Mouse (Mus musculus): ENCODE measurements around the gene Robo1. TPM values are rescaled to one million over a fixed set of nuclear protein-coding genes. Genes with fewer than 3 reads are reported as not detected.
A peak's percentile ranks its signal among the peaks of the same experiment; 100 is the strongest.

The Robo1 gene
- polyA plus RNA-seq, 1 experiment from 2014 or later, result 30.6 TPM

DNA sequence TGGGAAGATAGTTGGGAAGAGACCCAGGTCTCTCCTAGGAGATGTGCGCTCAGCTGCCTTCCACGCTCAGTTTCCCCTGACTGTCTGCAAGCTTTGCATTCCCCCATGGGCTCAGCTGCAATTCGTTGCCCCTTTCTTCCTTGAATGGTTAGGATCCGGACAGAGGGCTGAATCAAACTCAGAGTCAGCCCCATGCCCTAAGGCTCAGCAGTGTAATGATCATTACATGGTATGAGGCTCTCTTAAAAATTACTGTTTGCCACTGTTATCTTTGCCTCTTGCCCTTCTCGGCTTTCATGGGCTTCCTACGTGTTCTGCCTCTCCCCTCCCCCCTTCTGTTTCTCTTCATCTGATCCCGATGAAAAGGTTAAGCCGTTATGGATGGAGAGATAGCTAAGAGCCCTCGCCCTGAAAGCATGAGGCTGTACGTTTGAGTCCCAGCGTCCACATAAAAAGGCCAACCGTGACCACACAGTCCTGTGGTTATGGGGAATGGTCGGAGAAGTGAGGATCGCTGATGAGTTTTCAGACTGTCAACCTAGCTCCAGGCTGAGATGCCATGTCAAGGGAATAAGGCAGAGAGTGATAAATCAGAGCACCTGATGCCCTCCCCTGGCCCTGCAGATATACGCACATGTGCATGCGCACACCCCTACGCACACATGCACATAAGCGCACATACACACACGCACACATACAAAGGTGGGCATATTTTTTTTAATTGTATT lies 668.9 kb downstream of the Robo1 start:
- Histone ChIP-seq H3K4me3 (no peak overlapping the region), H3K36me3 (peaks cover 4% of the 10 kb centered on the region; the same call in 1 of the 2 replicates), H3K9me3 (no peaks in the 10 kb centered on the region), H3K4me1 (peaks cover 6% of the 10 kb centered on the region; the same call in 1 of the 2 replicates), H3K27me3 (ENCODE audit: insufficient read depth, poor library complexity, severe bottlenecking) (no peaks in the 10 kb centered on the region), H3K27ac (no peak overlapping the region)
- no peak for DNase-seq (ENCODE audit: low spot score)
- 71% methylated on average over 19 of the region's 19 CpGs for WGBS

DNA sequence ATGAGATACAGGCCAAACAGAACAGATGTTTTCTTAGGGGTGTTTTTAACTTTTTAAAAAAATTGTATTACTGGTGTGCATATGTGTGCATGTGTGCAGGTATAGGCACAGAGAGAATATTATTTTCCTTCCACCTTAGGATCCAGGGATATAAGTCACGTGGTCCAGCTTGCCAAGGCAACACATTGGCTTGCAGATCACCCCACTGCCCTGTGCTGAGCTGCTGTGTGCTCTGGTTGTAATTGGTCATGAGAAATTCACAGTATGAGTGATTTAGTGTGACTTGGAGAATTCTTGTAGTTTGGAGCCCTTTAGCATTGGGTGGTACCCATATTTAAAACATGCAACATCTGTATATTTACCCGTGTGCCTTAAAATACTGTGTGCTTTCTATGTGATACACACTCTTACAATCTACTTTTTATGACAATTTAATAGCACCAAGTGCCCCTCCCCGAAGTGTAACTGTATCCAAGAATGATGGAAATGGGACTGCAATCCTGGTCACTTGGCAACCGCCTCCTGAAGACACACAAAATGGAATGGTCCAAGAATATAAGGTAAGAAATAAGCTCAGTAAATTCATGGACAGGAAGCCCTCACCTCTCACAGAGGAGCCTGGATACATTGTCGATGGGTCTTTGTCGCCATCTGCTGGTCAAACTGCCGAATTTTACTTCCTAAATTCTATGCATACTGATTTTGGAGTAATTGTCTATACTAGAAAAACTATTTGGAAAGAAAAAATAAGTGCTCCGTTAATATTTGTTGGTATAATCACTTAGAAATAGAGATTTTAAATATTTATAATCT lies 671.5 kb downstream of the Robo1 start:
- 31% methylated on average over 8 of the region's 8 CpGs for WGBS
- Histone ChIP-seq H3K27ac (no peak overlapping the region), H3K36me3 (no peaks in the 10 kb centered on the region), H3K27me3 (ENCODE audit: insufficient read depth, poor library complexity, severe bottlenecking) (no peaks in the 10 kb centered on the region), H3K4me1 (peaks cover 6% of the 10 kb centered on the region; the same call in 1 of the 2 replicates), H3K9me3 (no peaks in the 10 kb centered on the region), H3K4me3 (no peak overlapping the region)
- DNase-seq (ENCODE audit: low spot score), result peak; percentile 82

DNA sequence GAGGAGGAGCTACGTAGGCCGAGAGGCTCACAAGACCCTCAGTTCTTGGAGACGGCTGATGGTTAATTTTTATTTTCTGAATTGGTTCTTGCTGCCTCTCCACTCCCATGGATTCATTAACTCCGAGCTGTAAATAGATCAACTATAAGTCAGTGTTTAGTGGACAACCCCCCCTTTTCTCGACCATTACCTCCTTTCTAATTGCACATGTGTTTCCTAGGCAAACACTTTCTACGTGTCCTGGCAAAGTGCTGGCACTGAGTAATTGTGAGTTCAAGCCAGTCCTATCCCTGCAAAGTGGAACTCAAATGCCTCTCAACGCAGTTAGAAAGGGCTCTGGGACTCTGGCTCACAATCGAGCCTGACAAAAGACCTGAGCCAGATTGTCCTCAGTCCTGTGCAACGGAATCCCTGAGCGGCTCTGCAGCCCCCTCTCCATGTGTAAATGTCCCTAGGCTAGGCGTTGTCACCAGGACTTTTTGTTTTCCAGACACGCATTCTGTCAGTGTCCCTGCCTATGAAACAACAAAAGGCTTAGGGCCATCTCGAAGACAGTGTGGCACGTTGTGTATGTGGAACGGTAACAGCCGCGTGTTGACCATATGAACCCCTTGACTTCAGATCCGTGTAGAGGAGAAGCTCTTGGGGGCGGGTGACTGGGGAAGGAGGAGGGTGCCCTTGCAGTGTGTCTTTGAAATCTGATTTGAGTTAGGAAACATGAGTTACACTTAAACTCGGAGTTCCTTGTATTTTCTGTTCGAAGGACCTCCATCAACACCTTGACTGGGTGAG lies 682.5 kb downstream of the Robo1 start:
- peaks cover 5% of the 10 kb centered on the region; the same call in 1 of the 2 replicates for H3K36me3 ChIP-seq
- H3K27me3 ChIP-seq (ENCODE audit: insufficient read depth, poor library complexity, severe bottlenecking), result no peaks in the 10 kb centered on the region
- H3K4me3 ChIP-seq, result no peak overlapping the region
- no peak for DNase-seq (ENCODE audit: low spot score)
- H3K4me1 ChIP-seq, result peaks cover 4% of the 10 kb centered on the region; the same call in 1 of the 2 replicates
- 88% methylated on average over 21 of the region's 21 CpGs for WGBS
- no peaks in the 10 kb centered on the region for H3K9me3 ChIP-seq
- H3K27ac ChIP-seq, result no peak overlapping the region

DNA sequence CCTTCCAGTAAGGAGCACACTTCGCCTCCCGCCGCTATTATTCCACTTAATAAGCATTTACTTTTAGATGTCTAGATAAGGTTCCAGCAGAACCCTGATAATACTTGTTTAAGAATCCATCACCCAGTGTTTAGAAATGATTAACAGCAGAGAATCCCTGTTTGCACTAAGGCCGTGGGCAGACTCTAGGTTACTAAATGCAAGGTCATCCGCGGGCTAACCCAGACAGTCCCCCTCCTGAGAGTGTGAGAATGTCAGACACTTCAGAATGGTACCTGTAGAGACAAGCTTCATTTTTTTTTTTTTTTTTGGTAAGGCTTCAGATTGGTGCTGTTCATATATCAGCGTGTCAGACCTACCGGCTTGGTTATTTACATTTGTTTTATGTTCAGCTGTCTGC lies 685.1 kb downstream of the Robo1 start:
- DNase-seq (ENCODE audit: low spot score), result no peak

DNA sequence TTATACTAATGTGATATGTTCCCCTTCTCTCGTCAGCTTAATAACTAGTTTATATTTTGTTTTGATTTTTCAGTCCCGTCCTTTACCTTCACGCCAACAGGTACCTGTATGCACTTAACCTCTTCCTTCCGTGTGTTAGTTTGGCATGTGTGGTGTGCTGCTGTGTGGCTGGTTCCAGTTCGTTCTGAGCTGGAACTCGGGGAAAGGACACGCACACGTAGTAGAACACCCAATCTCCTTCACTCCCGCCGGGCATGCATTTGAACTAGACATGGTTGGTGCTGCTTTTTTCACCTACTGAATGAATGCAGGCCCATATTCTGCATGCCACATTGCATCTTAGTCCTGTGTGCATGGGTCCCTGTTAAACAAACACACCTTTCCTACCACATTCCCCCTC lies 685.5 kb downstream of the Robo1 start:
- Histone ChIP-seq H3K4me3 (no peak overlapping the region), H3K9me3 (no peaks in the 10 kb centered on the region), H3K27ac (no peak overlapping the region), H3K36me3 (peaks cover 5% of the 10 kb centered on the region; the same call in 1 of the 2 replicates), H3K27me3 (ENCODE audit: insufficient read depth, poor library complexity, severe bottlenecking) (no peaks in the 10 kb centered on the region), H3K4me1 (peaks cover 5% of the 10 kb centered on the region; the same call in 1 of the 2 replicates)
- DNase-seq (ENCODE audit: low spot score), result no peak
- 82% methylated on average over 10 of the region's 10 CpGs for WGBS

More for the DNA sequence above, 685.1 kb downstream of the Robo1 start:
- H3K4me3 ChIP-seq, result no peak overlapping the region
- WGBS, result 63% methylated on average over 8 of the region's 8 CpGs
- H3K27ac ChIP-seq, result no peak overlapping the region
- H3K27me3 ChIP-seq (ENCODE audit: insufficient read depth, poor library complexity, severe bottlenecking), result no peaks in the 10 kb centered on the region
- H3K9me3 ChIP-seq, result no peaks in the 10 kb centered on the region
- peaks cover 4% of the 10 kb centered on the region; the same call in 1 of the 2 replicates for H3K4me1 ChIP-seq
- peaks cover 5% of the 10 kb centered on the region; the same call in 1 of the 2 replicates for H3K36me3 ChIP-seq

DNA sequence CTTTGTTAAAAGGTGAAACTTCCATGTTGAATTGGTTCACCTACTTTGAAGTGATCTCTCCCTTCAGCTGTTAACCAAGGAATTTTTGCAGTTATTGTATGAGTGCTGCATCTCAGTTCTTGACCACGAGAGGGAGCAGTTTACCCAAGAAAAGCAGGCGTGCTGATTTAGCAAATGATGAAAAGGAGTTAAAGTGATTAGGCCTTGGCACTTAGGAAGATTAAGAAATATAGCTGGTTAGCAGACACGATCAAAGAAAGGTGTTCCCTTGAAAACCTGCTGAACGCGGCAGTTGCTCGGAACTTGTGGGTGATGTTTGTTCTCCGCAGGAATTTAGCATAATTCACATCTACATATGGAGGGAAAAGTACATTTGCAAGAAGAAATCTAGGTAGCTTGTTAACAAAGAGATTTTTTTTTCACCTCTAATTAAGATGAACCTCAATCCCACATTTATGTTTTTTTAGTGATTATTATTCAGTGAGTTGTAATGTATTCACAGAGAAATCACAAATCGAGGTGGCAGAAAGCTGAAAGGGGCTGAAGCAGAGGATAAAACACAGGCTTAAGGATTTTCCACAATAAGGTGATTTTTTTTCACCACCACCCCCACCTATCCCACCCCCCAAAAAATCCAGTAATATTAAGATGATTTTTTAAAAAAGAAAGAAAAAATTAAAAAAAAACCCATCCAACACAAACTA lies 687.3 kb downstream of the Robo1 start:
- Histone ChIP-seq H3K9me3 (no peaks in the 10 kb centered on the region), H3K27me3 (ENCODE audit: insufficient read depth, poor library complexity, severe bottlenecking) (no peaks in the 10 kb centered on the region), H3K4me1 (peaks cover 13% of the 10 kb centered on the region; the same call in 1 of the 2 replicates), H3K4me3 (no peak overlapping the region), H3K27ac (no peak overlapping the region), H3K36me3 (peaks cover 5% of the 10 kb centered on the region; the same call in 1 of the 2 replicates)
- DNase-seq (ENCODE audit: low spot score), result no peak
- 36% methylated on average over 8 of the region's 8 CpGs for WGBS

DNA sequence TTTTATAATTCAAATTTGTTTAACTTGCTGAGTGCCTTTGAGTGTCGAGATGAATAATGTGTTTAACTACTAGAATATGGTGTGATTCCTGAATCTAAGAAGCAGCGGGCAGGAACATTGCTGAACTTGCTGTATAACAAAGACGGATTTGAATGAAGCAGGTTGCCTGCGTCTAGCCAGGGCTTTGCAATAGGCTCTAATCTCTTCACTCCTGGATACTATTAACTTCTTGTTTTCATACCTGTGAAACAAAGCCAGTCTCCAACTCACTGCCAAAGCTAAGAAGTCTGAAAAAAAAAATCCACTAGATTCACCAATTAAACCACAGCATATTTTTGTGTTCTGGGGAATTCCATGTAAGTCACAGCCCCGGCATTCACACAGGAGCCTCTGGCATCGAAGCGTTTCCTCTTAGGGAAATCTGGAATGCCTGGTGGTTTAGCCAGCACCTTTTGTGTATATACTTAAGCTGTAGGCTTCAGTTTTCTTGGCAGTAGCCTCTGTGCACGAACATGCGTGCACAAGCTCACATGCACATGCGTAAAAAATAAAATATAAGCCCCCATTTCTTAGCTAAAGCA lies 687.9 kb downstream of the Robo1 start:
- Histone ChIP-seq H3K27ac (no peak overlapping the region), H3K36me3 (no peaks in the 10 kb centered on the region), H3K27me3 (ENCODE audit: insufficient read depth, poor library complexity, severe bottlenecking) (no peaks in the 10 kb centered on the region), H3K4me3 (no peak overlapping the region), H3K9me3 (no peaks in the 10 kb centered on the region), H3K4me1 (peaks cover 13% of the 10 kb centered on the region; the same call in 1 of the 2 replicates)
- DNase-seq (ENCODE audit: low spot score), result no peak
- 80% methylated on average over 10 of the region's 10 CpGs for WGBS

DNA sequence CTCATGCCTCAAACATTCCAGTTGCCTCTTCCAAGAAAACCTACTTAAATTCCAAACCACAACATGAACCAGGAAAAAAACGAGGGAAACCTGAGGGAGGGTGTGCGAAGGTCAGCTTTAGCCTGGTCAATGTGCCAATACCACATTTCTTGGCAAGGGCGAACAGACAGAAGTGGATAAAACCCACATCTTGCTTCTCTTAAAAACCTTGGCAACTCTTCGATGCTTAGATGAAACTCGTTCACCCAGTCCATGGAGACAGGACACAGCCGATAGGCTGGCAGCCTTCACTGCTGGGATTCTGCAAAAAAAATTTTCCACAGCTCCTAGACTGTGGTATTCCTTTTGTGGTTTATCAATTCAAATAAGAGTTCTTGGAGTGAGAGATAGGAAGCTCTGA lies 690.6 kb downstream of the Robo1 start:
- 71% methylated on average over 6 of the region's 6 CpGs for WGBS
- Histone ChIP-seq H3K9me3 (no peaks in the 10 kb centered on the region), H3K27ac (no peak overlapping the region), H3K27me3 (ENCODE audit: insufficient read depth, poor library complexity, severe bottlenecking) (no peaks in the 10 kb centered on the region), H3K36me3 (no peaks in the 10 kb centered on the region), H3K4me1 (0 out of 2 replicates have a peak, but pooled peaks cover 13% of the 10 kb centered on the region), H3K4me3 (no peak overlapping the region)
- no peak for DNase-seq (ENCODE audit: low spot score)

DNA sequence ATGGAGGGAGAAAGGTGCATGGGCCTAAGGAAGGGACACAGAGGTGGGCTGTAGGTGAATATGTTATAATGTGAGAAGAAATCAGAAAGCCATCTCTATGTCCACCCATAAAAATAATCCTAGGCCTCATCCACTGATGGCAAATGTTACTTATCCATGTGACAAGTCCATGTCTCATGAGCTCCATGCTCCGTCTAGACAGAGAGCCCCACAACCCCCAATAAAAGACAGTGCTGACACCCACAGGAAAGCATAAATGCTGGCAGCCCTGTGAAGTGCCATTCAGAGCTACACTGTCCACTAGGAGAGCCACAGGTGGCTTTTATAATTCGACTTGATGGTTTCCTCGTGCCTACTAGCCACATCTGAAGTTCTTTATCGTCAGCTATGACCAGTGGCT lies 694.6 kb downstream of the Robo1 start:
- Histone ChIP-seq H3K4me1 (0 out of 2 replicates have a peak, but pooled peaks cover 8% of the 10 kb centered on the region), H3K4me3 (no peak overlapping the region), H3K27me3 (ENCODE audit: insufficient read depth, poor library complexity, severe bottlenecking) (no peaks in the 10 kb centered on the region), H3K36me3 (peaks cover 5% of the 10 kb centered on the region; the same call in 1 of the 2 replicates), H3K9me3 (no peaks in the 10 kb centered on the region), H3K27ac (no peak overlapping the region)
- WGBS, result 89% methylated on average over 4 of the region's 4 CpGs
- no peak for DNase-seq (ENCODE audit: low spot score)

DNA sequence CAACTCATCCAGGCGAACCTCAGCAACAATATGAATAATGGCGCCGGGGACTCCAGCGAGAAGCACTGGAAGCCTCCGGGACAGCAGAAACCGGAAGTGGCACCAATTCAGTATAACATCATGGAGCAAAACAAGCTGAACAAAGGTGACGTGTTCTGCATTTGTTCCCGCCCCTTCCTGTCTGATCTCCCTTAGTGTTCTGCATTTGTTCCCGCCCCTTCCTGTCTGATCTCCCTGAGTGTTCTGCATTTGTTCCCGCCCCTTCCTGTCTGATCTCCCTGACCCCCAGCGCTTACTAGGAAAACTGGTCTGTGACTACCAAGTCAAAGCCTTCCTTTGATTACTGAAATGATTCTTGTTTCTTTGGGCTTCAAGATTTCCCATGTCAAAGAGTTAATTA lies 696.5 kb downstream of the Robo1 start:
- Histone ChIP-seq H3K9me3 (no peaks in the 10 kb centered on the region), H3K27ac (no peak overlapping the region), H3K27me3 (ENCODE audit: insufficient read depth, poor library complexity, severe bottlenecking) (no peaks in the 10 kb centered on the region), H3K36me3 (peaks cover 5% of the 10 kb centered on the region; the same call in 1 of the 2 replicates), H3K4me3 (no peak overlapping the region), H3K4me1 (no peaks in the 10 kb centered on the region)
- 91% methylated on average over 11 of the region's 11 CpGs for WGBS
- DNase-seq (ENCODE audit: low spot score), result no peak

DNA sequence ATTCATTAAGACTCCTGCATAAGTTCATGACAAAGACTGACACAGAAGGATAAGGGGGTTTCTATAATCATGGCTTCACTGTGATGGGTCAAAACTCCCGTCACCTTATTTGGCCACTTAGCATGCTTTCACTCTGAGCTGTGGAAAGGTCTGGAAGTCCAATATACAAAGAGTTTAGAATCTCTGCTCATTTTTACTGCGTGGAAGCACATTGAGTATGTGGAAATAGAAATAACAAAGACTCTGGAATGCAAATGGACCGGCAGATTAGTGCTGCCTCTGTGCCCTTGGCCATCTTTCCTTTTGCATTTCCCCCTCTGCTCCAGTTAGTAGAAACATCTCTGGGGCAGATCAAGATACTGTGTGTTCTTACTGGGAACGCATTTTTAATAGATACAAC lies 697.7 kb downstream of the Robo1 start:
- Histone ChIP-seq H3K27me3 (ENCODE audit: insufficient read depth, poor library complexity, severe bottlenecking) (no peaks in the 10 kb centered on the region), H3K4me1 (no peaks in the 10 kb centered on the region), H3K27ac (no peak overlapping the region), H3K4me3 (no peak overlapping the region), H3K9me3 (no peaks in the 10 kb centered on the region), H3K36me3 (peaks cover 5% of the 10 kb centered on the region; the same call in 1 of the 2 replicates)
- WGBS, result 81% methylated on average over 4 of the region's 4 CpGs
- no peak for DNase-seq (ENCODE audit: low spot score)

DNA sequence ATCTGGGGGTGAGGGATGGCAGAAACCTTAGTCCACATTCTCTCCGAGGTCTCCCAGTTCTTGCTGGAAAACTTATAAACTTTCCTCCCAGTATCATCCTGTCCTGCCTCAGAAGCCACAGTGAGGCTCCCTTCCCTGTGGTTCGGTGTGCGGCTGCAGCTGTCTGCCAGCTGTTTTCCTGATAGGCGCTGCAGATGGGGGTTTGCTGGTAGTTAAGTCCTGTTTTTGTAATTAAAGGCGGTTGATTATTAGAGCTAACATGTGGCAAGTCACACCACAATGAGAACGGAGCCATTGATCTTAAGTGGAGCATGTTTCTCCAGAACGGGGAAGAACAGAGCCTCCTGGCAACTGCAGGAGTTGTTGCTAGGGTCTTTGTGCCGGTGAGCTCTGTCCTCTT lies 699.3 kb downstream of the Robo1 start:
- H3K36me3 ChIP-seq, result peaks cover 5% of the 10 kb centered on the region; the same call in 1 of the 2 replicates
- H3K27me3 ChIP-seq (ENCODE audit: insufficient read depth, poor library complexity, severe bottlenecking), result no peaks in the 10 kb centered on the region
- no peak for DNase-seq (ENCODE audit: low spot score)
- H3K27ac ChIP-seq, result no peak overlapping the region
- H3K4me3 ChIP-seq, result no peak overlapping the region
- no peaks in the 10 kb centered on the region for H3K9me3 ChIP-seq
- WGBS, result 68% methylated on average over 8 of the region's 8 CpGs
- no peaks in the 10 kb centered on the region for H3K4me1 ChIP-seq

Measured in heart, embryonic 10.5 days (tissue).